Mouse (Mus musculus) mouse trophoblast stem cell (cell line): ENCODE results near the gene Ambra1.

Experiments used
- in situ Hi-C, 2 experiments: fragments of 300-500 bp; cut with MseI, MboI; formaldehyde crosslinking; loops; 2 replicates in 1 of 2; 3 replicates in 1 of 2; pipeline ENCODE4 v1.15.1; 2025

Gene Ambra1

DNA sequence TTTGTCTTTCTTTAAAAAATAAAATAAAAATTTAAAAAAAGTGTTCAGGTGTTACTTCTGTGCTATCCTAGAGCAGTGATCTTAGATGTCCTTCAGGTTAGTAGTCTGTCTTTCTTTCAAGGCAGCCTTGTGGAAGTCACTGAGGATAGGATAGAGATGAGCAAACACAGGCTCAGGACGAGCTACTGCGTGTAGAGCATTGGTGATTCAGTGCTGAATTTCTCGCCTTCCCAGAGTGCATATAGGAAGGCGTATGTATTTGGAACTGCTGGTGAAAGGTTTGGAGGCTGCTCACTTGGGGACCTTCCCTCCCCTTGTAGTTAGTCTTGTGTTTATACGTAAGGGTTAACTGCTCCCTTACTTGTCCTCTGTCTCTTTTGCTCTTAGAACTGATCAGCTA, 5.3 kb downstream of the Ambra1 start:
- in situ Hi-C loops: no loop called here

DNA sequence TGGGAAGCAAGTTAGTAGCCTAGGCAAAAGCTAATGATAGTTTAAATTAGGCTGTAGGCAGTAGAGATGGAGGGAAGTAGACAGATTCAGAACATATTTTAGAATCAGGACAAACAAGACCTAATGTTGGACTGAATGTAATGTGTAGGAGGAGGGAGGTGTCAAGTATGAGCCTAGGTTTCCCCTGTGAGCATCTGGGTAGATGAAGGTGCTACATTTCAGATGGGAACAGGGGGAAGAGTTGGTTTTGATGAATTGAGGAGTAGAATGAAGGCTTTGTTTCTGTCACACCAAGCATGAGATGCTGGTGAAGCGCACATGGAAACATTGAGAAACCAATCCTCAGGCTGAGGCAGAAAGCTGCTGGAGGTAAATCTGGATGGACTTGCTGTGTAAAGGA, 9.7 kb downstream of the Ambra1 start:
- in situ Hi-C loops: no loop called here

DNA sequence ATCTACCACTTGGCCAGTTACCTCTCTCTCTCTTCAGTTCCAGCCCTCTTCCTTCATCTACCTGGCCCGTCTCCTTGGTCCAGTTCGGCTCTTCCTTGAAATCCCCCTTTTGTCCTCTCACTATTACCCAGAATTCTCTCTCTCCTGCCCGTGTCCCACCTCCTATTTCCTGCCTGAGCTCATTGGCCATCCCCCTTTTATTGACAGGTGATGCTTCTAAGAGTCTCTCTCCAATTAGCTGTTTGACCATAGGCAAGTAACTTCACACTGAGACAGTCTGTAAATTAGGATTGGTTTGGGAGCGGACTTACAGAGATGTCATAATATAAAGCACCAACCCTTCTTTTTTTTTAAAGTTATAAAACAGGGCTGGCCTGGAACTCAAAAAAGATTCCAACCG, 14.8 kb downstream of the Ambra1 start:
- in situ Hi-C loops: no loop called here

DNA sequence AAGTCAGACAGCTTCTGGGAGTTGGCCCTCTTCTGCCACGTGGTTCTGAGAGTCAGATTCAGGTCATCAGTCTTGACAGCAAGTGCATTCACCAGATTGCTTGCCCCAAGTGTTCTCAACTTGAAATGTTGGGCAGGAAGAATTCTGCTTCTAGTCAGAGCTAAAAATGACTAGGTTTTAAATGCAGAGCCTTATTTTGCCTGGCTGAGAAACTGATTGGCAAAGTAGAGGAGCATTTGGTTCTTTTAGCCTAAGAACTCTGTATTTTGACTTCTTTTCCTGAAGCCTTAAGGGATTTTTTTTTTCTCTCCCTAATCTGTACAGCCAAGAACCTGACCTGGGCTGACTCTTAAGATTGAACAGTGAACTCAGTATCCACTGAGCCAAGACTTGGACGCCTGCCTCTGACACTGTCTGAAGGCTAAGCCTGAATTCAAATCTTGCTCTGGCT, 19.9 kb downstream of the Ambra1 start:
- in situ Hi-C loops: no loop called here

DNA sequence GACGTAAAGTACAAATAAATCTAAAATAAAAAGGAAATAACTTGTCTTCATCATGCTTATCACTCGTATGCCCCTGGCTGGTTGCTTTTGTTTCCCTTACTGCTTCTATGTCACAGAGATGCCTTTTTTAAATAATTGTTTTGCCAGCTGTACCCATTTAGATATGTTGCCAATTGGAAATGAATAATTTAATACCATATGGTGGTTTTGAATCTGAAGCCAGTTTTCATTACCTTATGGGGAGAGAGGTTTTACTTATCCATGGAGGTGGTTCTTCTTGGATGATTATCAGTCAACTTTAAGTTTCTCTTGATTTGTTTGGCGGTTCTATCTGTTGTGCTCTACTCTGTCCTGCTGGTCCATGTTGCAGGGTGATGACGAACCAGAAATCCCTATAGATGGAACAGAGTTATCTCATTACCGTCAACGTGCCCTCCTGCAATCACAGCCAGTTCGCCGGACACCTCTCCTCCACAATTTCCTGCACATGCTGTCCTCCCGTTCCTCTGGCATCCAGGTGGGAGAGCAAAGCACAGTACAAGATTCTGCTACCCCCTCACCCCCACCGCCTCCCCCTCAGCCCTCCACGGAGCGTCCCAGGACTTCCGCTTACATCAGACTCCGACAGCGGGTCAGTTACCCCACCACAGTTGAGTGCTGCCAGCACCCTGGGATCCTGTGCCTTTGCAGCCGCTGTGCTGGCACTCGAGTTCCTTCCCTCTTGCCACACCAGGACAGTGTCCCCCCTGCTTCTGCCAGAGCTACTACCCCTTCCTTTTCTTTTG, 42.2 kb downstream of the Ambra1 start:
- in situ Hi-C loops: no loop called here

DNA sequence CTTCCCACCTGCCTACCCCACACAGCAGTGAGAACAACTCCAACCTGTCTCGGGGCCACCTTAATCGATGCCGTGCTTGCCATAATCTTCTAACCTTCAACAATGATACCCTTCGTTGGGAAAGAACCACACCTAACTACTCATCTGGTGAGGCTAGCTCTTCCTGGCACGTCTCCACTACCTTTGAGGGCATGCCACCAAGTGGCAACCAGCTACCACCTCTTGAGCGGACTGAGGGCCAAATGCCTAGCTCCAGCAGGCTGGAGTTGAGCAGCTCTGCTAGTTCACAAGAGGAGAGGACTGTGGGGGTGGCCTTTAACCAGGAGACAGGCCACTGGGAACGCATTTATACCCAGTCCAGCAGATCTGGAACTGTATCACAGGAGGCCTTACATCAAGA, 43.4 kb downstream of the Ambra1 start:
- in situ Hi-C loops: no loop called here

DNA sequence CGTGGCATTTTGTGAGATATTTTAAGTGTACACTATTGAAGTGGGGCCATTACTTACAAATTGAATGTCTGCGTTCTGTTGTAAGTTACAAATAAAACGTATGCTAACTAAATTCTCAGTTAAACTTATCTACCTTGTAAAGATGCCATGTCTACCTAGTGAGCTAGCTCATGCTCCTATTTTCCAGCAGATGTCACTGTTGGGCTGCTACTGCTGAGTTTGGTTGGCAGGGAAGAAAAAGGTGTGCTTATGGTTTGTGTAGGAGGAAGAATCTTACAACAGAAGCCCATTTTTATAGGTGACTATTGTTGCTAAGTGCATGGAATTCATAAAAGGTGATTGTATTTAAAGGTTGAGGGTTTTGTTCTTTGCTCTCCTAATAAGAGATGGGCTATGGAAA, 49.2 kb downstream of the Ambra1 start:
- in situ Hi-C loops: no loop called here

DNA sequence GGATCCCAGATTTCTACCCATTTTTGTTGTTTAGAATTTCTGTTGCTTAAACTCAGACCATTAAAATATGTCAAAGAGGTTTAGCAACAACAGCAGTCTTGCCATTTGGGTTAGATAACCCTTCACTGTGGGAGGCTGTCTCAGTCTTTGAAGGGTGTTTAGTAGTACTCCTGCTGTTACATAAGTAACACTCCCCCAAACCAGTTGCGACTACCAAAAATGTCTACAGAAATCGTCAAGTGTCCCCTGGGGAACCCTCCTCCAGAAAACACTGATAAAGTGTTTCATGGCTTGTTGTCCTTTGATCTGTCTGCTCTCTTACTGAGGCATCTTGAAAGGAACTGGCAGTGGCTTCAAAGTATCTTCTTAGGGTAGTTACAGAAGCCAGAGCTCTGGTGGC, 61.7 kb downstream of the Ambra1 start:
- in situ Hi-C loops: no loop called here

DNA sequence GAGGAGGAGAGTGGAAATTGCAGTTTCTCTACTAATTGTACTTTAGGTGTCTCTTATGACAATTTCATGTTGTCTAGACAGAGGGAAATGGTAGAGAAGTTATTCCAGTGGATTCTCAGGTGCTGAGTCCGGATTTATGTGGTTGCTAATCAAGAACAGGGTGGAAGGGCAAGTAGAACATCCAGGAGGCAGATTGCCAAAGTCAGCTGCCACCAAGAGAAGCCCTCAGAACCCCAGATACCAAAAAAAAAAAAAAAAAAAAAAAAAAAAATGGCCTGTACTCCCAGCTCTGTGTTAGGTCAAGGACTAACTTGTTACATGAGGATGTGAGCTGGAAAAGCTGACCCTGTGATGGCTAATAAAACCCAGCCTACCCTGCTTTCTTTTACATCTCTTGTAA, 62.4 kb downstream of the Ambra1 start:
- in situ Hi-C loops: no loop called here

DNA sequence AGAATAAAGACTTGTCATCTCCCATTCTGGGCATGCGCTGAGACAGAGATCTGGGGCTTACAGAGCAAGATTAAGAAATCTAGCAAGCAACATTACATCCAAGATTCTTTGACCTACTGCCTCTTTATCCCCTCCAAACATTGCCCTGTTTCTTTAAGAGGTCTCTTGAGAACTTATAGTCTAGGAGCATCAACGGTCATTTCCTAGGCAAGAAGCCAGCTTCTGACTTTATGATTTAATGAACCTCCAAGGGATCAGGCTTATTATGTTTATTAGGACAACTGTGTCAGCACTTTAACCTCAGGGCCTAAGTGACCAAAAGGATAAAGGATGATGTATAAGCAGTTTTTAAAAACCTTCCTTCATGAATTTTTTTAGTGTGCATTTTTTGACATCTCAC, 64.5 kb downstream of the Ambra1 start:
- in situ Hi-C loops: no loop called here

DNA sequence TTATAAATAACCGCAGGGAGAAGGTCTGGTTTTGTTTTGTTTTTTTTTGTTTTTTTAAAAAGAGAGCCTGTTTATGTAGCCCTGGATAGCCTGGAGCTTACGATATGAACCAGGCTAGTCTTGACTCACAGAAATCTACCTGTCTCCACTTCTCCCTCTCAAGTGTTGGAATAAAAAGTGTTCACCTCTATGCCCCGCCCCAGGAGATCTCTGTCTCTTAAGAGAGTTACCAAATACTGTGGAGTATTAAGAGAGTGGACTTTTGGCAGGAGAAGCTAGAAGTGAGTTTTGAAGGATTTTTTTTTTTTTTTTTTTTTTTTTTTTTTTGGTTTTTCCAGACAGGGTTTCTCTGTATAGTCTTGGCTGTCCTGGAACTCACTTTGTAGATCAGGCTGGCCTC, 65.2 kb downstream of the Ambra1 start:
- in situ Hi-C loops: no loop called here

DNA sequence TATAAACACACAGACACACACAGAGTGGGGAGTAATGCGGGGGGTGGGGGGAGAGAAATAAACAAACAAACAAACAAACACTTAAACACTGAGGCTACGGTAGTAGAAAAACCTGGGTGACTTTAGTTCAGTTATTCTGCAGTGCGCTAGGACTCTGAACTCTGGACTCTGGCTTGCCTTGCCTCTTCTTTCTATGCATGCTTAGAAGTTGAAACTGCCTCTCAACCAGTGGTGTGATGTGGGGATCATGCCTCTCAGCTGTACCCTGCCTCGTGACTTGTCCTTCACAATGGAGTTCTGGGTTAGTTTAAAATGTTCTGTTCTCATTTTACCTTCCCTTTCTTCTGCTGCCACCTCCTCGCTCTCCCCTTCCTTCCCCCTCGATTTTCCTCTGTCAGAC, 81.5 kb downstream of the Ambra1 start:
- in situ Hi-C loops: no loop called here

DNA sequence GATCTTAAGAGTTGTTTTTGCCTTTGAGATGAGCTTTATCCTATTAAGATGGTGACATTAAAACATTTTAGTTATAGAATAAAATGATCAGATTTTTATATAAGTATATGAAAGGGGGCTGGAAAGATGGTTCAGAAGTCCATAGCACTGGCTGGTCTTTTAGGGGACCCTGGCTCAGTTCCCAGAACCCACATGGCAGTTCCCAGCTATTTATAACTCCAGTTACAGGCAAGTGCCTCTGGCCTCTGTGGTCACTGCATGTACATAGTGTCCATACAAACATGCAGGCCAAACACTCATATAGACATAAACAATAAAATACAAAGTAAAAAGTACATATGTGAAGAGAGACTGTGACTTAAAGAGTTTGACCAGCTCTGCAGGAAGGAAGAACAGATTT, 86.8 kb downstream of the Ambra1 start:
- in situ Hi-C loops: no loop called here

DNA sequence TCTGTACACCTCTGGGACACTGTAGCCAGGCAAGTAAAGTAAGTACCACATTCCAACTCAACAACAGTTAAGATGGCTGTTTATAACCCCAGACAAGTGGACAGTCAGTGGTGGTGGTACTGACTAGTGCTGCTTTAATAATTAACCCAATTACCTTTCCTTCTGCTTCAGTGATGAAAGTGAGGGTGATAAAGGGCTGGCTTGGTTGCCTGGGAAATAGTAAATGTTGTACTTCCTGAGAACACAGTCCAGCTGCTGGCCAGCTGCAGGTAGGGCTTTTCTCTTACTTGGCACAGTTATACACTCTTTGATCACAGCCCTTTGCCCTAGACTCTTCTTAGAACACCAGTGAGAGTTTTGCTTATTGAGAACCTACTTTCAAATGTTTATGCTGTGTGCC, 102.3 kb downstream of the Ambra1 start:
- in situ Hi-C loops: no loop called here

DNA sequence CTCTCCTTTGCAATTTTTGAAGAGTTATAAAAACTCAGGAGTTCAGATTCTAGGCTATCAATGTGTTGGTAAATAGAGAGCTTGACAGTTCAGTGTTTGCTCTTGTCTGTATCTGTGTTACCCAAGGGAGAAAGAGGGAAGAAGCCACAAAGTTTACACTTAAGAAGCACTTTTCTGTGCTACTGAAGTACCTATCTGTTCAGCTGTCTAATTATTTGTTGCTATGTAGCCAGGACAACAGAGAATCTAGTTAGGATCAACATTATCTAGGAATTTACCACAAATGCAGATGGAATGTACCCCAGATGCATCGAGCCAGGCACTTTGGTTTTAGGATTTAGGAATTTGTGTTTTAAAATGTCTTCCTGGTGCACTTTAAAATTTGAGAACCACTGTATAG, 104.3 kb downstream of the Ambra1 start:
- in situ Hi-C loops: no loop called here

DNA sequence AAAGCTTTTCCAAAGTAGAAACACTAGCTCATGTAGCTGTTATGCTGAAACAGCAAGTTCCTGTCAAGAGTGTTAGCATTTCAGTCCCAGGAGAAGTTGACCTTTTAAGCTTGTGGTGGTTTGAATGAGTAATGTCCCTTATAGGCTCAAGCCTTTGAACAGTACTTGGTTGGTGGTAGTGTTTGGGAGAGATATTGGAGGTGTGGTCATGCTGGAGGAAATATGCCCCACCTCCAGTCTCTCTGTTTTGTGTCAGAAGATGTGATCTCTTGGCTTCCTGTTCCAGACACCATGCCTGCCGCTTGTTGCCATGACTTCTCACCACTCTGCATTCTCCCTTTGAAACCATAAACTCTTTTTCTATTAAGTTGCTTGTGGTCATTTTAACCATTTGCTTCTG, 105.1 kb downstream of the Ambra1 start:
- in situ Hi-C loops: no loop called here

DNA sequence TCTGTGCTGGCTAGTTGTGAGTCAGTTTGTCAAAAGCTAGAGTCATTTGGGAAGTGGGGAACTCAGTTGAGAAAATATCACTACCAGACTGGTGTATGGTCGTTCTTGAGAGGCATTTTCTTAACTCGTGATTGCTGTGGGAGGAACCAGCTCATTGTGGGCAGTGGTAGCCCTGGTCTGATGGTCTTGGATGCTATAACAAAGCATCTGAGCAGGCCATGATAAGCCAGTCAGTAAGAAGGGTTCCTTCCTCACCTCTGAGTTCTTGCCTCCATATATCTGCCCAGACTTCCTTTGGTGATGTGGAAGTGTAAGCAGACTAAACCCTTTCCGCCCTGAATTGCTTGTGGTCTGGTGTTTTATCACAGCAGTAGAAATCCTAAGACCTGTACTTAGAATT, 105.7 kb downstream of the Ambra1 start:
- in situ Hi-C loops: no loop called here

DNA sequence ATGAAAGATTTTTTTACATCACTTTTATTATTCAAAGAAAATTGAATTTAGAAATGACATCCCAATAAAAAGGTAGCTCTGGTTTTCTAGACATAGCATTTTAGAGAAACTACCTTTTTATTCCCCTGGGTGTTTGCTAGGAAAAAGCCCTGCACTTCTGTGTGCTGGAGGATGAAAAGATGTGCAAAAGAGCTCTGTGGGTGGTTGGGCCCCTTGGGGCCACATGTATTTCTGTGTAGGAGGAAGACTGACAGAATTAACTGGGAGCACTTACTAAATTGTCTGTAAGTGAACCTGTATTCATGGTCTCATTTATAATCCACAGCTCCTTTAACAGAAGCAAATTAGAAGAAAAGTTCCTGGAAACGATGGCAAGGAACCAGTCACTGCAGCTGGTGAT, 114.2 kb downstream of the Ambra1 start:
- in situ Hi-C loops: no loop called here

DNA sequence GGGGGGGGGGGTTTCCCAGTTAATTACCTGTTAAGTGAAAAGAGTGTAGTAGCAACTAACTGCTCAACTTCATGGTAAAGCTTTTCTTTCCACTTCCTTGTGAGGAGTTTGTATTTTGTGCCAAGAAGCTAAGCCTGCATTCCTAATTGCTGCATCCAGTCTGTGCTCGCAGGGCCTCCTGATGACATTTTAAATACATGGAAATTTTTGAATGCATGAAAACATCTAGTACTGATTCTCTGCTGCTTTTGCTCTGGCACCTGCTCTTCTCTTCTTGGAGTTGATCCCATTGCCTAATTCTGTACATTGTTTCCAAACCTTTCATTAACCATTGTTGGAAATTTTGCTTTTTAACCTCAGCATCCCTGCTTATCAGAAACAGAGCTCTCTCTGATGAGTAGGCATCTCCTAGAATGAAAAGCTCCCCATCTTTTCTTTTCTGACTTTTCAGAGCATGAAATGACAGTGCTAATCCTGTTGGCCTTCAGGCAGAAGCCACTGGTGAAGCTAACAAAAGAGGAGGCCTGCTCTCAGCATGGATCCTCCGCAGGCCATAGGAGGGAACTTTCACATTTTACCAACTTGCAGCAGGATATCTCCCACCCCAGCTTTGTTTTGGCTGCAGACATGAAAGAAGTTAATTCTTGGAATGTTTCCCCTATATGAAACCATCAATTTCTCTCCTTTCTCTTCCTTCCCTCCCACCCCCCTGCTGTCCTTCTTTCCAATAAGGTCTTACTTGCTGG, 122.7 kb downstream of the Ambra1 start:
- in situ Hi-C loops: no loop called here

DNA sequence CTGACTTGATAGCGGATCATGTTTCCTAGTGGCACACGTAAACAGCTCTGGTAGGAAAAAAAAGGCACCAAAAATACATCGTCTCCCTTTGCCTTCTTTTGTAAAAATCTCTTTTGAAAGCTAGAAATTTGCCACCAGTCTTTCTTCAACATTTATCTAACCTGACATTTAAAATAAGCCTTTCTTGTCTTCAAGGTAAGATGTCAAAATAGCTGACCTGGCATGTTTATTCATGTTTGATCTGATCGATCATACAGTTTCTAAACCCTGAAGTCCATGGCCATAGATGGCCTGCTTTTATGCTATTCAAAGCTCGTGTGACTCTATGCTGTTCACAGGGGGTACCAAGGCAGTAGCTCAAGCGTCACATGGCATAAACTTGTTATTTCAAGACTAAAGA, 124.6 kb downstream of the Ambra1 start:
- in situ Hi-C loops: no loop called here

DNA sequence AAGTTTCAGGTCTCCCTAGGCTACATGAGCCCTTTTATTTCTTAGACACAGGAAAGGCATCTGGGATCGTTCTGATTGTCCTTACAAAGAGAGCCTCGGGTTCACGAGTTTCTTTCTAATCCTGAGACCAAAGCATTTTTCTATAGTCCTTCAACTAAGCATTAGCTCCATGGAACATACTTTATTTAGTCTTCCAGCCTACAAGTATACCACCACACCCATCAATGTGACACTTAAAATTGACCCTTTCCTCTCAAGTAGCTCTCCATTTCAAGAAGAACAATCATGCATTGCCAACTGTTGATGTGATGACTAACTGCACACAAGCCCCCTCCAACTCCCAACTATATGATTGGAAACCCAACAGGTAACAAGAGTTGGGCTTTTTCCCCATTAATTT, 127.0 kb downstream of the Ambra1 start:
- in situ Hi-C loops: no loop called here

DNA sequence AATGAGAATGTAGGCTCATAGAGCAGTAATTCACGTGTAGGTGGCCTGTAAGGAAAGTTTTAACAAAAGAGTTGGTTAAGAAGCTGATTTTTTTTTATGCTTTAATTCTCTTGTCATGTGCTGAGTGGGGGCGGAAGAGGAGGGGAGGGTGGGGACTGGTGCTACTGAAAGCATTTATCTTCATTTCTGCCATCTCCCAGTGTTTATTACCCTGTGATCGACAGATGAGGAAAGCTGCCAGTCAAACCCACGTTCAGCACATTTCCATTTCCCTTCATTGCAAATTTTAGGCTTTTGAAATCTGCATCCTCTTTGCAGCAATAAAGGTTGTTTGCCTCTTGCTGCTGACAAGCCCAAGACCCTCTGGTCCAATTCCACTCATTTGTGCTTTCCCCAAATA, 129.5 kb downstream of the Ambra1 start:
- in situ Hi-C loops: no loop called here

DNA sequence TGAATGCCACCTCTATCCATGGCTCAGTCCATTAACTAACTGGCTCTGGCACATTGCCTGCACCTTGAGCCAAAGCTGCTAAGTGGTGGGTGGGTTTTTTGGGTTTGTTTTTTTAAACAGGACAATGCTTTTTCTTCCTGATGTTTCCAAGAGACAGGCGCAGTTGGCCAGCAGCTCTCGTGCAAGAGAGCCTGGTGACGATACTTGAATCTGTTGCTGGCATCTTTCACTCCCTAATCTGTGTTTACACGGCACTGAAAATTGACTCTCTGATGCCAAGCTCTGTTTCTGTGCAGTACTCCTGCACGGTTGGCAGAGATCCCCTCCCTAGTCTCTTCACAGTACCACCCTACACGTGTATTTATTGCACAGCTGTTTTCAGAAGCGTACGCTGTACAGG, 140.8 kb downstream of the Ambra1 start:
- in situ Hi-C loops: no loop called here
